Mouse (Mus musculus) liver, adult 2 months (tissue): ENCODE data around the gene Cd3eap.

Source experiments
- CTCF ChIP-seq: fragments of 200-500 bp; IDR thresholded peaks from 2 replicates; pipeline ENCODE4 v1.5.1; 2011; ENCODE audit warnings: low read depth, low read length, control low read depth
- POLR2A ChIP-seq: fragments of 200-500 bp; IDR thresholded peaks from 2 replicates; pipeline ENCODE4 v1.6.1; 2011; ENCODE audit warnings: low read length, control low read depth; ENCODE audit not compliant: insufficient read depth; ENCODE audit errors: extremely low read depth

- TF ChIP-seq CTCF = no peak
- no peak for TF ChIP-seq POLR2A
Observed at GRCm38 (mm10) chr7:19375368-19375767, 16.1 kb upstream of the Cd3eap start.
